Mouse (Mus musculus) heart, embryonic 10.5 days (tissue): ENCODE measurements around the gene Inip. TPM values are rescaled to one million over a fixed set of nuclear protein-coding genes. Genes with fewer than 3 reads are reported as not detected.

Experiments used
- DNase-seq: peaks from one replicate; pipeline ENCODE4 v3.0.0-alpha.2; 2017; ENCODE audit warnings: low spot score
- H3K27ac ChIP-seq: fragments of 300-500 bp; sonication (generic); 2 replicates; pipeline ENCODE4 v1.5.1; 2016; ENCODE audit warnings: mild to moderate bottlenecking
- H3K27me3 ChIP-seq: fragments of 300-500 bp; sonication (generic); 2 replicates; pipeline ENCODE4 v1.6.1; 2016; ENCODE audit warnings: mild to moderate bottlenecking; ENCODE audit not compliant: poor library complexity, insufficient read depth, severe bottlenecking
- H3K36me3 ChIP-seq: fragments of 300-500 bp; sonication (generic); 2 replicates; pipeline ENCODE4 v1.6.1; 2016; ENCODE audit warnings: mild to moderate bottlenecking, moderate library complexity
- H3K4me1 ChIP-seq: fragments of 300-500 bp; sonication (generic); 2 replicates; pipeline ENCODE4 v1.6.1; 2016; ENCODE audit warnings: mild to moderate bottlenecking
- H3K4me3 ChIP-seq: fragments of 300-500 bp; sonication (generic); 2 replicates; pipeline ENCODE4 v1.5.1; 2016; ENCODE audit warnings: mild to moderate bottlenecking, moderate library complexity
- H3K9me3 ChIP-seq: fragments of 300-500 bp; sonication (generic); 2 replicates; pipeline ENCODE4 v1.6.1; 2016; ENCODE audit warnings: mild to moderate bottlenecking, moderate library complexity
- WGBS: fragments of 180-500 bp; shearing (Covaris S2); methylation state at CpG from one replicate; pipeline ENCODE4 v1.1.7; 2016; 5-methylcytosine and 5-hydroxymethylcytosine counted together
- polyA plus RNA-seq: library from polyadenylated mRNA; unstranded; fragments of >200 nt; fragmentation: Nextera tagmentation; extraction: Ambion mirVana; gene quantifications from 2 replicates; pipeline ENCODE4 v1.2.1, GENCODE M21; 2016

Inip gene
- 56.9 and 57.5 TPM in 2 replicates for polyA plus RNA-seq

DNA sequence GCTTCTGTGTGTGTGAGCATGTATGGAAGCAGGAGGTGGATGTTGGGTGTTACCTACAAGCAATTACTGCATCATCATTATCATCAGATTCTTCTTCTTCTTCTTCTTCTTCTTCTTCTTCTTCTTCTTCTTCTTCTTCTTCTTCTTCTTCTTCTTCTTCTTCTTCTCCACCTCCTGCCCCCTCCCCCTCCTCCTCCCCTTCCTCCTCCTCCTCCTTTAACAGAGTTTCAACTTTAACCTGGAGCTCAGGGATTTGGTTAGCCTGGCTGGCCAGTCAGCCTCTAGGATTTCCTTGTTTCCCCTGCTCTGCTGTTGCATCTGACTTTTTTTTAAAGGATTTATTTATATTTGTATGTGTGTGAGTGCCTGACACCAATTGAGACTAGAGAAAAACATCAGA, at the start of gene Inip:
Gene Inip (minus strand): TSS at position 101 of the 400 bp plus-strand sequence.
- H3K4me3 ChIP-seq: no peak within 1 kb of the TSS
- 0 out of 2 replicates have a peak, but pooled peaks cover 7% of the 10 kb centered on the region for H3K4me1 ChIP-seq
- DNase-seq: no peak
- H3K9me3 ChIP-seq: no peaks in the 10 kb centered on the region
- H3K36me3 ChIP-seq: no peaks in the 10 kb centered on the region
- no peaks in the 10 kb centered on the region for H3K27me3 ChIP-seq
- H3K27ac ChIP-seq: no peak within 1 kb of the TSS

GRCm38 (mm10) chr4:59850181-59850580, 48.8 kb upstream of the Inip start:
- 58% methylated on average over 2 of the region's 2 CpGs for WGBS
- Histone ChIP-seq H3K27ac (no peak overlapping the region; the same call in 1 of the 2 replicates), H3K36me3 (peaks cover 12% of the 10 kb centered on the region)

GRCm38 (mm10) chr4:59847447-59847846, 46.1 kb upstream of the Inip start:
- Histone ChIP-seq H3K36me3 (peaks cover 18% of the 10 kb centered on the region), H3K27ac (no peak overlapping the region), H3K4me1 (peaks cover 16% of the 10 kb centered on the region; the same call in 1 of the 2 replicates), H3K27me3 (no peaks in the 10 kb centered on the region), H3K9me3 (no peaks in the 10 kb centered on the region), H3K4me3 (no peak overlapping the region)
- 81% methylated on average over 5 of the region's 5 CpGs for WGBS
- DNase-seq: no peak

More at GRCm38 (mm10) chr4:59850181-59850580, 48.8 kb upstream of the Inip start:
- peak; percentile 81 for DNase-seq
- H3K4me1 ChIP-seq: peaks cover 8% of the 10 kb centered on the region; the same call in 1 of the 2 replicates
- H3K9me3 ChIP-seq: no peaks in the 10 kb centered on the region
- H3K27me3 ChIP-seq: no peaks in the 10 kb centered on the region
- H3K4me3 ChIP-seq: no peak overlapping the region

GRCm38 (mm10) chr4:59845245-59845637, 43.9 kb upstream of the Inip start:
- Histone ChIP-seq H3K36me3 (peaks cover 18% of the 10 kb centered on the region), H3K9me3 (no peaks in the 10 kb centered on the region), H3K4me1 (peaks cover 23% of the 10 kb centered on the region; the same call in 1 of the 2 replicates), H3K27ac (no peak overlapping the region), H3K4me3 (no peak overlapping the region), H3K27me3 (no peaks in the 10 kb centered on the region)
- no peak for DNase-seq
- WGBS: 82% methylated on average over 3 of the region's 3 CpGs

DNA sequence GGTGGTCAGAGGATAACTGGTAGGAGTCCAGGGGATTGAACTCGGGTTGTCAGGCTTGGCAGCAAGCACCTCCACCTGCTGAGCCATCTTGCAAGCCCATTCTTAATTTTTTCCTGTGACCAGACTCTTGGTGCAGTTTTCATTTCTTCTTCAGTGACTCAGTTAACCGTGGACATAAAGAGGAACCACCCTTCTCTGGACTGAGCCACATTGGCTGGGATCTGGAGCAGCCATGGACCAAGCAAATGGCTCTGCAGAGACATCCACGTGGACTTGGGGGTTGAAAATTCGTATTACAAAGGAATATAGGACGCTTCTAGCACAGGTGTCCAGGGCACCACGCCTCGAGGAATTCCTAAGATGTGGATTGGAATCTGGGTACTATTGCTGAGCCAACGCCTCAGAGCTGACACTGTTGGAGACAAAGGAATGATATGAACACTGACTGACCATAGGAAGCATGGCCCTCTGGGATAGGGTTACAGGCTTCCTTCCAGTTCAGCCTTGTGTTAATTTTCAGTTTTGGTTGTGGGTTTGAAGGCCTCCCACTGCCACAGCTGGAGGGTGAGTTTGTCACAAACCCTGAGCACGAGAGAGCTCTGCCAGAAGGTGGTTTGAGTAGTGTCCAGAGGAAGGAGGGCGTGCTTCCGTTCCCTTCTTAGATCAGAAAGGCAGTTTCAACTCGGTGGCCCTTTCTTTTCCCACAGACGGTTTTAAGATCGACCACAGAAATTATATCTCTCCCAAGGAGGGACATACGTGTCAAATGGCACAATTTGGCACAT, 43.3 kb upstream of the Inip start:
- Histone ChIP-seq H3K27me3 (no peaks in the 10 kb centered on the region), H3K9me3 (no peaks in the 10 kb centered on the region), H3K4me3 (no peak overlapping the region), H3K4me1 (peaks cover 19% of the 10 kb centered on the region; the same call in 1 of the 2 replicates), H3K27ac (no peak overlapping the region), H3K36me3 (peaks cover 18% of the 10 kb centered on the region)
- 85% methylated on average over 15 of the region's 15 CpGs for WGBS
- no peak for DNase-seq

GRCm38 (mm10) chr4:59837659-59838058, 36.3 kb upstream of the Inip start:
- no peak for DNase-seq
- Histone ChIP-seq H3K27me3 (no peaks in the 10 kb centered on the region), H3K4me1 (peaks cover 23% of the 10 kb centered on the region), H3K27ac (no peak overlapping the region), H3K4me3 (no peak overlapping the region), H3K36me3 (peaks cover 10% of the 10 kb centered on the region; the same call in 1 of the 2 replicates), H3K9me3 (no peaks in the 10 kb centered on the region)
- 57% methylated on average over 7 of the region's 7 CpGs for WGBS

DNA sequence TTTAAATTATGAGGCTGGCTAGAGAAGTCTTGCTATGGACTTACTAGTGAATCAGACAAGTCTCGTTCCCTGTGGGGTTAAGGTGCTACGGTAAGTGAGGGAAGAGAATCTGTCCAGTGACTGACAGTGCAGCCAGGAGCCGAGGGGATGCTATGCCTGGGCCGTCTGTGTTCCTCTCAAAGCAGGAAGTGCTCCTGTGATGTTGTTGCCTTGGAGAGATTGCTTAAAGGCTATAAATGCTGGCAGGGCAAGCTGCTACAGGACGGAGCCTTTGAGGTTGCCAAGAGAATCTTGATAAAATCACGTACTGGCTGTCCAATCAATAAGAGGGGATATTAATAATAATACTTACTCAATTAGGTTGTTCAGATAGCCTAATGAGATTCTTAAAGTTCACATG, 31.4 kb upstream of the Inip start:
- WGBS: 60% methylated on average over 6 of the region's 6 CpGs
- Histone ChIP-seq H3K27me3 (no peaks in the 10 kb centered on the region), H3K36me3 (peaks cover 10% of the 10 kb centered on the region; the same call in 1 of the 2 replicates), H3K9me3 (no peaks in the 10 kb centered on the region), H3K27ac (no peak overlapping the region), H3K4me1 (peaks cover 5% of the 10 kb centered on the region), H3K4me3 (no peak overlapping the region)
- no peak for DNase-seq

DNA sequence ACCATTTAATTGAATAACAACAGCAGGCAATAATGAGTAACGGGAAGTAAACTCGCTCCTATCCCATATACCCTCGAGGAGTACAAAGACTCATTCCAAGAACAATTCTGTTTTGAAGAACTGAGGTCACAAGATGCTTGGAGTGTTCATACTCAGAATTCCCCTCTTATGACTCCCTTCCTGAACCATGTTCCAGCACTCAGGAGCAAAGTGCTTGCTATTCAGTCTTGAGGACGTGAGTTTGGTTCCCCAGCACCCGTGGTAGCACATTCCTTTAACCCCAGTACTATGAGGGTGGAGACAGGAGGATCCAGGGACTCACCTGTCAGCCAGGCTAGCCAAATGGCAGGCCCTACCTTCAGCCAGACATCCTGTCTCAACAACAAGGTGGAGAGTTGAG, 29.6 kb upstream of the Inip start:
- peaks cover 10% of the 10 kb centered on the region; the same call in 1 of the 2 replicates for H3K36me3 ChIP-seq
- WGBS: 82% methylated on average over 5 of the region's 5 CpGs
- H3K4me1 ChIP-seq: no peaks in the 10 kb centered on the region
- H3K9me3 ChIP-seq: no peaks in the 10 kb centered on the region
- H3K27ac ChIP-seq: no peak overlapping the region
- H3K27me3 ChIP-seq: no peaks in the 10 kb centered on the region
- no peak for DNase-seq
- H3K4me3 ChIP-seq: no peak overlapping the region

DNA sequence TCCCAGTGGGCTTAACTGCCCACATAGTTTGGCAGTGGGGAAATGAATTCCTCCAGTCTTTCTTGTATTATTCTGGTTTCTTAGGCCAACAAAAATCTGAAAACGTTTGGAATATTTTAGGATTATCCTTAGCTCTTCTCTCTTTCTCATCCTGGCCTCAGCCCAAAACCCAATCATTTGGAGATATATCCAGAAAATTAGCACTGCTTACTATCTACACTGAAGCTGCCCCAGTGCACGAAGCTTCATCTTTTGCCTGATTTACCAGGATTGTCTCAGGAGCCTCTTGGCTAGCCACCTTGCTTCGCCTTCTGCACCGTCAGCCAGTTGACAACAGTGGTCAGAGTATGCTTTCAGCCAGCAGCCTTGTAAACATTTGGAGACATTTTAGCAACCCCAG, 27.7 kb upstream of the Inip start:
- H3K36me3 ChIP-seq: no peaks in the 10 kb centered on the region
- no peaks in the 10 kb centered on the region for H3K9me3 ChIP-seq
- no peak for DNase-seq
- no peak overlapping the region for H3K27ac ChIP-seq
- 83% methylated on average over 4 of the region's 4 CpGs for WGBS
- H3K27me3 ChIP-seq: no peaks in the 10 kb centered on the region
- H3K4me3 ChIP-seq: no peak overlapping the region
- H3K4me1 ChIP-seq: peaks cover 1% of the 10 kb centered on the region; the same call in 1 of the 2 replicates

- no peak overlapping the region for H3K27ac ChIP-seq
- no peaks in the 10 kb centered on the region for H3K36me3 ChIP-seq
- DNase-seq: no peak
- peaks cover 12% of the 10 kb centered on the region for H3K4me1 ChIP-seq
- 88% methylated on average over 5 of the region's 5 CpGs for WGBS
- no peak overlapping the region for H3K4me3 ChIP-seq
- H3K27me3 ChIP-seq: no peaks in the 10 kb centered on the region
- no peaks in the 10 kb centered on the region for H3K9me3 ChIP-seq
Measured at GRCm38 (mm10) chr4:59826381-59826780, 25.0 kb upstream of the Inip start.

GRCm38 (mm10) chr4:59825634-59826033, 24.2 kb upstream of the Inip start:
- no peak for DNase-seq
- Histone ChIP-seq H3K27ac (no peak overlapping the region), H3K9me3 (no peaks in the 10 kb centered on the region), H3K4me1 (peaks cover 12% of the 10 kb centered on the region), H3K36me3 (no peaks in the 10 kb centered on the region), H3K27me3 (no peaks in the 10 kb centered on the region), H3K4me3 (no peak overlapping the region)
- WGBS: 79% methylated on average over 6 of the region's 6 CpGs

GRCm38 (mm10) chr4:59824860-59825259, 23.5 kb upstream of the Inip start:
- Histone ChIP-seq H3K9me3 (no peaks in the 10 kb centered on the region), H3K27ac (no peak overlapping the region), H3K27me3 (no peaks in the 10 kb centered on the region), H3K4me3 (no peak overlapping the region), H3K4me1 (peaks cover 14% of the 10 kb centered on the region), H3K36me3 (no peaks in the 10 kb centered on the region)
- DNase-seq: no peak
- WGBS: 81% methylated on average over 5 of the region's 5 CpGs

DNA sequence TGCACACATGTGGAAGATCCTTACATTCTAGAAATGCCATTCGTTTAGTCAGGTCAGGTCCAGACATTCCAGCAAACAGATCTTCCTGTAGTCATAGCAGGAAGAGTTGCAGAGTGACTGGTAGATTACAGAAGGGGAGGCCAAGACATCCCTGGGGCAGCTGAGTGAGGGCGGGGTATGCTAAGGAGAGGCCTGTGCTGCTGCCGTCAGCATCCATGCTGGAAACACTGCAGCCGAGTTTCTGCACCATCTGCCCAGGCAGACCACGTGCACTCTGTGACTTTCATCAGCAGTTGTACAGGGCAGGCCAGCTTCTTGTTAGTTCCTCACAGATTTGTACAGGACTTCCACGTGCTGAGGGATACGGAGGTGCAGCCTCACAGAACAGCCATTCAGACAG, 22.1 kb upstream of the Inip start:
- no peak for DNase-seq

More for the DNA sequence above, 22.1 kb upstream of the Inip start:
- Histone ChIP-seq H3K4me3 (no peak overlapping the region), H3K36me3 (no peaks in the 10 kb centered on the region), H3K9me3 (no peaks in the 10 kb centered on the region), H3K27me3 (no peaks in the 10 kb centered on the region), H3K27ac (no peak overlapping the region), H3K4me1 (peaks cover 27% of the 10 kb centered on the region)
- 37% methylated on average over 7 of the region's 7 CpGs for WGBS
